Mouse (Mus musculus): ENCODE data around the gene Zswim9.

DNA sequence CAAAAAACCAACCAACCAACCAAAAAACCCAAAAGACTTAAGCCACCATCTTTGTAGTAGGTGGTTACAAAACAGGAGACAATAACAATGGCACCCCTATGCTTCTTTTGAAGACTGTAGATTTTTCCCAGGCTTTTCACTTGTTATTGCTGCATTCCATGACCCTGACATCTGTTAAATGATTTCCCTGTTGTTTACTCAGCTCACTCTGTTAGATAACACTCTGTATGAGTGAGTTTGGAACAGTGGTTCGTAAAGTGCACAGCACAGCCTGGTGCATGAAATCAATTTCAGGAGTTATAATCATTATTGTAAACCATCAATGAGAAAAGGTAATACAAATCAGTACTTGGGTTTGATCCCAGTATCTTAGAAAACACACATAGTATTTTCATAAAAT is 6.8 kb downstream of the Zswim9 start:
- no peak for TF ChIP-seq CTCF (IDR thresholded peaks at IDR 0.05; ENCODE audit: low read depth)
- TF ChIP-seq EP300 (IDR thresholded peaks at IDR 0.05; ENCODE audit: low read depth): no peak

Measured in liver, embryonic 14.5 days (tissue).